Mouse (Mus musculus) testis, postnatal 10 days (tissue): Measurements from ENCODE around the gene AL607142.1.

Experiments used
- DNase-seq: peaks from one replicate; pipeline ENCODE4 v3.0.0; 2021; ENCODE audit warnings: low spot score

The AL607142.1 gene

DNA sequence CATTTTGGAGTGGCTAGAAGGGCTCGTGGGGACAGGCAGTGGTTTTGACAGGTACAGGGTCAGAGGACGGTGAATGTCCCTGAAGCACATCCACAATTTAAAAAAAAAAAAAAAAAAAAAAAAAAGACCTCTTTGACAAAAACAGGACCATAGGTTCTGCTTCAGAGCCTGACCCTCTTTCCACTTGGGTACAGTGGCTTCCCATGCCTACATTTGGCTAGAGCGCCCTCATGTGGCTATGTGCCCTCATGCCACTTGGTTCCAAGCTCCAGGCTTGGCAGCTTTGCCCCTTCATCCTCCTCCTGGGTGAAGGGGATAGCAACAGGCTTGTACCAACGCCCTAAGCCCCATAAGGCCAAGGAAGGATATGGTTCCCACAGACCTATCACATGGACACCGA lies 39.8 kb downstream of the AL607142.1 start:
- peak; percentile 87 for DNase-seq

DNA sequence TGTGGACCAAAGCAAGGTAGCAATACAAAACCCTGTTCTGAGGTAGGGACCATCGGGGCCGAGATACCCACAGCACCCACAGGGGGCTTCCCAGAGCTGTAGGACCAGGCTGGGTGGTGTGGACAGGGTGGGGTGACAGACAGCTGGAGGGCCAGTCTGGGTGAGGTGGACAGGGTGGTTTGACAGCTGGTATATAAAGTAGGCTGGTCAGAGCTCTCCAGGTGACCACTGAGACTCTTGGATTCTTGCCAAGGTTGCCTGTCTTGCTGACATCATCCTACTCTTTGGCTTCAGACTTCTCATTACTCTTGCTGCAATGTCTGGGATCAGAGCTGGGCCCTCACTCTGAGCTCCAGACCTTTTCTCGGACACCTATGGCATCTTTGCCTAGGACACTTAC lies 41.6 kb downstream of the AL607142.1 start:
- no peak for DNase-seq

DNA sequence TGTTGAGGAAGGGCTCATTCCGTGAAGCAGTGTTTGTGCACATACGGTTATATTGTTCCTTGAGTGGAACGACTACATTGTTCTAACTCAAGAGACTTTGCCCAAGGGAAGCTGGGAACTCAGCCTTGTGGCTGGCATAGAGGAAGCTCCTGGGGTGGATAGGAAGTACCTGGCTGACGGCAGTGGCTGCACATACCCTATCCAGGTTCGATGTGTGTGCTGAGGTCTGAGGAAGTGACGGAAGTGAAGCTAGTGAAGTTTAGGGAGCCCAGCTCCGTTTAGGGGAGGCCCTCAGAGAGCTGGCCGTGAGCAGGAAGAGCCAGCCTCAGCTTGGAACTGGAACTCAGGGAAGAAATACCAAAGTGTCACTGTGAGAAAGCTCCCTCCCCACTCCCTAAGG lies 43.0 kb downstream of the AL607142.1 start:
- no peak for DNase-seq

DNA sequence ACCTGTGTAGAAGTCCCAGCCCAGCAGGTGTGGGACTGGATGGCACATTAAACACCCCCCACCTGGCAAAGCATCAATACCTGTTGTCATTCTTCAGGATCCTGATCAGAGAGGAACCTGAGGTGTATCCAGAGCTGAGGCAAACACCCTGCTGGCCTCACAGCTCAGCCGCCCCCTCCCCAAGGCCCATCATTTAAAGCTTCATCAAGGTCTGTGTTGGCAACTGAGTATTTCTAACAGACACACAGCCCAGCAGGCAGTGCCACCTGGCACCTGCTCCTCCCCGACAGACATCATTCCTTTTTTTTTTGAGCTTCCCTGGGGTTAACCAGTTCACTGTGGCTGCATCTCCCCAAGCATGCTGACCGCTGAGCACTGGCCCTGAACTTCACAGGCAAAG lies 50.7 kb downstream of the AL607142.1 start:
- DNase-seq = no peak

DNA sequence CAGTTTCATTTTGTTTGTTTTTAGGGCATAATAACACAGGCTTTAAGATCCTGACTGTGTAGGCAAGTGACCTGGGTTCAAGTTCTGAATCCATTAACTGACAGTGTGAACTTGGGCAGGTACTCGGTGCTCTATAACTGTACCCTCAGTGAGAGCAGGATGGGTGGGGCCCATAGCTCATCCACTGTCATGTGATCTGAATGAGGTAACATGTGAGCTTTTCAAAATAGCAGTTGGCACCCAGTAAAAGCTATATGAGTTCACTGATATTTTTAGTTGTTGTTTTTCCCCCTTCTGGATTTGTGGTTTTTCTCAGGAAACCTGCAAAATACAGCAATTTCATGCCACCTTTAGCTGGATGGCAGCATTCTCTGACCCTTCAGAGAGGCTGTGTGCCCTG lies 51.5 kb downstream of the AL607142.1 start:
- DNase-seq = no peak

DNA sequence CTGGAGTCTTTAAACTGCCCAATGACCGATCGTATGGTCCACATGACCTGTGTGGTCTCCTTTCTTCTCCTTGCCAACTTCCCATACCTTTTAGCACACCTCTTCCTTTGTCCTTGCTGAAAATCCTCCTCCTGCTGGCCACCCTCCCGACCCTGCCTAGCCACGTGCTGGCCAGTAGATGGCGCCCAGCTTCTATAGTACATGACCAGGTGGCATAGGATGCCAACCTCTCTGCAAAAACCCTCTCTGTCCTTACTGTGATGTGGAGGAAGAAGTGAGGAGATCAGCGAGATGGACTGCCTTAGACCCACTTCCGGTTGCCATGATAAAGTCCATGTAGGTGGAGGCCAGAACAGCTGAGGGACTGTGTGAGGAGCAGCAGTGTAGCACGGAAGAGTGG lies 55.5 kb downstream of the AL607142.1 start:
- peak; percentile 85 for DNase-seq

DNA sequence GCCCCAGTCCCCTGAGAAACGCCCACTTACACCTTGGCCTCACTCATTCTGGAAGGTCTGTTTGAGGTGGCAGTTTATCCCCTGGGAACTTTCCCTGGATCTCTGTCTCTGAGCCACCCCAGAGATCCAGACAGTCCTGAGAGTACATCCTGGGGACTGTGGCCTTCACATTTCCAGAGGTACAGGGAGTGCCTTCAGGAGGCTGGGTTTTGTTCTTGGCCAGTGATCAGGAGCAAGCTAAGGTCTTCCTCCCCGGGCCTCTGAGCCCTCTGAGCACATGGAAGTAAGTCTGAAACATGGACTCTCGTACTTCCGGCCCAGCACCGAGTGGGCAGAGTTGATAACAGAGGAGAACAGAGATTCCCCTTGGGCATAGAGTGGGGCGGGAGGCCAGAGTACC lies 59.9 kb downstream of the AL607142.1 start:
- DNase-seq = no peak

DNA sequence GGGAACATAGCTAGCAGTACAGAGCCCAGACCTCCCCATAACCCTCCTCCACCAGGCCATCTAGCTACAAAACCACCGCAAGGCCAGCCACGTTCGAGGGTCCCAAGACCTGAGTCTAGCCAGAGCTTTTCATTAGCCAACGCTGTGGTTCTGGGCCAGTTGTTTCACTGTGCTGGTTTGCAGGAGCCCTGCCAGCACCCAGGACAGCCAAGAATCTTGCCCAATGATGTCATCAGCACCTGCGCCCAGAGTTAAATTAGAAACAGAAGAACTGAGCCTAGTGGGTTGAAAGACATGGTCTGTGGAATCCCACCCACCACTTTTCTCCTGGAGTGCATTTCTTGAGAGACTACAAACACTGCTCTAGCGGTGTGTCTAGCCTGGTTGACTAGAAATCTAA lies 61.3 kb downstream of the AL607142.1 start:
- no peak for DNase-seq

DNA sequence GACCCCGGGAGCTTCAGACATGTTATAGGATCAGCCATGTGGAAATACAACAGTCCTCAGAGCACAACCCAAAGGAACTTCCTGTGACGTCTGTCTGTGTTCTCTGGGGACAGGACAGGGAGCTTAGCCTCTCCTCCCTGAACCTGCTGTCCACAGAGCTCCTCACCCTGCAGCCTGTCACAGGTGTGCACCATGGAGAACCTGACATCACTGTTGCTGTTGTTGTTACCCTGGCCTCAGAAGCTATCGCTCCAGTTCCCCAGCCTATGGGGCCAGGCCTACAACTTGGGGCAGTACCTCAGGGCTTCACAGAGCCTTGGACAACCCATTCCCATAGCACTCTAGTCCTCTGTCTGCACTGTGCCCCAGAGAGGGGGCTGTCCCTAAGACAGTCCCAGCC lies 62.5 kb downstream of the AL607142.1 start:
- no peak for DNase-seq

DNA sequence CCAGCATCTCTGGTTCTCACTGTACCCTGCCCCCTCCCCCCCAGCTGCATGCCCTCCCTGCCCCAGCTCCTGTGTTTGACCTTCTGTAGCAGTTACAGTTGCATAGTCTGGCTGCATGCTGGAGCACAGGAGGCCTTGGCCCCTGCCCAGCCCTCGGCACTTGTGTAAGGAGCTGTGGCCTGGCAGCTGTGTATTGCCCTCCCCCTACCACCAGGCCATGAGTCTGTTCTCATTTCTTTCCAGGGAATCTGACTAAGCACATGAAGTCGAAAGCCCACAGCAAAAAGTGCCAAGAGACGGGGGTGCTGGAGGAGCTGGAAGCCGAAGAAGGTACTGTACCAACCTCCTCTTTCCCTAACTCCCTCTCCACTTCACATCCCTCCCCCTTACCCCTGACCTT lies 63.2 kb downstream of the AL607142.1 start:
- DNase-seq = peak; percentile 62

DNA sequence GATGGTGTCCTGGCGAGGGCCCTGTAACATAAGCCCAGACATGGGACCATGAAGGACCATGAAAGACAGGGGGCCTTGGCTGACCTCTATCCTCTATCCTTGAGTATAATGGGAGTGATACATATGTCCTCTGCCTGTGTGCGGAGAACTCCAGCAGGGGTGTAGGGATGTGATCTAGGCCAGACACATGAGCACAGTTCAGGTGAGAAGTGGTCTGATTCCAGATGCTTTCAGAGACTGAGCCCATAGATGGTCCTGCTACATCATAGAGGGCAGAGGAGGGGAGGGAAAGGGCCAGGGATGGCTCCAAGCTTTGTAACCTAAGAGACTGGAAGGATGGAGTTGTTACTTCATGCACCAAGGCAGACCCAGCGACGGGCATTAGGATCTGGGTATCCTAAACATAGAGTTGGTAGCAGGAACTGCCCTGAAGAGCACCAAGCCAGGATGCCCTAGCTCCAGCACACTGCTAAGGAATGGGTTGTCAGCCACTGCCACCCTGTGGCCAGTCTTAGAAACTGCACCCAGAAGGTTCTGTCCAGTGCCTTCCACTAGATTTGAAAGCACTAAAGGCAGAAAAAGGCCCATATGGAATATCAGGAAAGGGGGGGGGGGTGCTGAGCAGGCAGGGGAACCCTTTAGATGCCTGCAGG lies 64.6 kb downstream of the AL607142.1 start:
- peak; percentile 75 for DNase-seq

DNA sequence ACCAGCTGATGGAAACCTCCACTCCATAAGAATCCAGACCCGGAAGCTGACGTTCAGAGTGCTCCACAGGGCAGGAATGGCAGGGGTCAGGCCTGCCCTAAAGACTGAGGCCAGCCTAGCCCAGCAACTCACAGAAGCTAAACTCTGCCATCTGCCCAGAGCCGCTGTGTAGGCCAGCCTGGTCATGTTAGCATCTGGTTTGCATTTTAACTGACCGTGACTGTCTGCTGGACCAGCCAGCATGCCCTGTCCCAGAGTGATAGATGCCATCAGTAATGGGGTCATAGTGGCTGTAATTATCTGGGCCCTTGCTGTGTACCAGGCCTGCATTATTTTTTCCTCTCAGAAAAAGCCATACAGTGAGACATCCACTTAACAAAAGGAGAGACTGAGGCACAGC lies 66.1 kb downstream of the AL607142.1 start:
- DNase-seq = no peak

DNA sequence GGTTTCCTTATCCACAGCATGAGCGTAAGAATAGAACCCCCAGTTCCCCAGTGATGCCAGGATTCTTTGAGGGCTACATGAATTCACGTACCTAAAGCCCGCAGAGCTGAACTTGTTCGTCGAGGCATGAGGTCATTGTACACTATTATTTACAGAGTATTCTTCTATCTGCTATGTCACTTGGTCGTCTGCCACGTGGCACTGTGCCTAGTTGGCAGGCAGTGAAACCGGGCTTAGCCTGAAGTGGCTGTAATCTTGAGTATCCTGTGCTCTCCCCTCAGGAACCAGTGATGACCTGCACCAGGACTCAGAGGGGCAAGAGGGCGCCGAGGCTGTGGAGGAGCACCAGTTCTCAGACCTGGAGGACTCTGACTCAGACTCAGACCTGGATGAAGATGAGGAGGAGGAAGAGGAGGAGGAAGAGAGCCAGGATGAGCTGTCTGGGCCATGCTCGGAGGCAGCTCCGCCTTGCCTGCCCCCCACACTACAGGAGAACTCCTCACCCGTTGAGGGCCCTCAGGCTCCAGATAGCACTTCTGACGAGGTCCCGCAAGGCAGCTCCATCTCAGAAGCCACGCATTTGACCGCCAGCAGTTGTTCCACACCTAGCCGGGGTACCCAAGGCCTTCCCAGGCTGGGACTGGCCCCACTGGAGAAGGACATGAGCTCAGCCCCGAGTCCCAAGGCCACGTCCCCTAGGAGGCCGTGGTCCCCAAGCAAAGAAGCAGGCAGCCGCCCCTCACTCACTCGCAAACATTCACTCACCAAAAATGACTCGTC lies 66.8 kb downstream of the AL607142.1 start:
- peak; percentile 93 for DNase-seq

DNA sequence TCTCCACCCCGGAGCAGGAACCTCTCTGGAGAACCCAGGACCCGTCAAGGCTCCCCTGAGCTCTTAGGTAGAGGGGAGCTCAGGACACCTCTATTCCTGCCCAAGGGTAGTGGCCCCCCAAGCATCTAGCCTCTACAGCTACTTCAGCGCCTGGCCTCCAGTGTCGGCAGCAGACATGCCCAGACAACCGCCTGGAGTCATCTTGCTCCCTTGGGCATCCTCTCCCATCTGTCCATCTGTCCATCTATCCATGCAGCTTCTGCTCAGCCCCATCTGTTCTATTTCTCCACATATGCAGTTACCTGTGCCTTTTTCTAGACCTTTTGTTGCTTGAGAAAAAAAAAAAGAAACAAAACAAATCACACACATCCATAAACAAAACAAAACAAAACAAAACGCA lies 69.4 kb downstream of the AL607142.1 start:
- no peak for DNase-seq

DNA sequence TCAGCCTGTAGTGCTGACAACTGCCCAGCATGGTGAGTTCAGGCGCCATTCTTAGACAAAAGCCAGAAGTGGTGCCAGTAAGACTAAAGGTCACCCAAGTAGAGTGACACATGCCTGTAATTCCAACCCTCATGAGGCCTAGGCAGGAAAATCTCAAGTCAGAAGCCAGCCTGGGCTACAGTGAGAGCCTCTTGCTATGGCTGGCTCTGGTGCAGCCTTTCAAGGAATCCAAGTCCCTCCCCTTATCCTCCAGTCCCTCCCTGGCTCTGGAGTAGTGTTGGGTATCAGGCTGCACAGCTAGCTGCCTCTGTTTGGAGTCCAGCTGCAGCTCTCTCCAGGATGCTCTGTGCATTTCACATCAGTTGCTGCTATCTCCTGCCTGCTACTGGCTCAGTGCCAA lies 77.0 kb downstream of the AL607142.1 start:
- no peak for DNase-seq

DNA sequence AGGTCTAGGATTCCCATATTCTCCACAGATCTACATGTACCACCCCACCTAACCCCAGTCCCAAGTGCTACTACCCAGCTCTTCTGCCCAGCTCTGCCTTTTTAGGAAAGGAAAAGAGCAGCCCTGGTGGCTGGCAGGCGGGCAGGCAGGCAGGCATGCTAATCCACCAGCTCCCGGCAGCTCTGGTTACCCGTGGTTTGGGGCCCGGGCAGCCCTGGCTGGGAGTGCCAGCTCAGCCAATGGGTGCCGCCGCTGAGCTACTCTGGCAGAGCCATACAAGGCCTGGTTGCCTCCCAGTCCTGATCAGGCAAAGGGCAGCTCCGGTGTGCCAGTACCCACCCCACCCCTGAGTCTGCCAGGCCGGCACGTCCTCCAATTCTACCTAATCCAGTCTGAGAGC lies 78.1 kb downstream of the AL607142.1 start:
- DNase-seq = no peak
